22 mouse cellular contexts compared by ENCODE assay signal in genomic region chr7:64656787-64657186, GRCm38 (mm10).
DNase-seq lines count a peak whose midpoint lies in the region; ATAC-seq and TF ChIP-seq lines count a peak whose summit lies in the region.
"Had no signal": no experiment of that assay in that cellular context is flagged by ENCODE, and none has a peak within 500 bp of the region (broad histone marks: within the 10 kb centered on the region; RNA-seq: fewer than 3 reads in every experiment).

No protein-coding gene starts in this region.

- H3K4me2 ChIP-seq in embryonic facial prominence, embryonic 14.5 days (ENCODE audit: low read depth, low read length) = no peak overlapping the region
- no peak overlapping the region for H3K4me2 ChIP-seq in hindbrain, embryonic 15.5 days
- H3K4me2 ChIP-seq in hindbrain, embryonic 11.5 days (replicated peaks; ENCODE audit: low read depth, low read length) = no peak overlapping the region
- no peak overlapping the region for H3K4me2 ChIP-seq in limb, embryonic 11.5 days (ENCODE audit: low read depth, severe bottlenecking)
- no peak overlapping the region for H3K4me2 ChIP-seq in liver, postnatal 0 days (ENCODE audit: low read depth, low read length)
- H3K4me2 ChIP-seq: embryonic facial prominence, embryonic 13.5 days; forebrain, embryonic 13.5 days; heart, embryonic 12.5 days; intestine, embryonic 15.5 days had no signal

- H3K9ac ChIP-seq in embryonic facial prominence, embryonic 14.5 days (ENCODE audit: low read depth, low read length) = no peak overlapping the region
- H3K9ac ChIP-seq in hindbrain, embryonic 15.5 days = no peak overlapping the region
- no peak overlapping the region for H3K9ac ChIP-seq in hindbrain, embryonic 11.5 days (ENCODE audit: low read depth, low read length)
- H3K9ac ChIP-seq in limb, embryonic 11.5 days (ENCODE audit: low read length) = no peak overlapping the region
- H3K9ac ChIP-seq in liver, postnatal 0 days (replicated peaks) = no peak overlapping the region
- H3K9ac ChIP-seq: embryonic facial prominence, embryonic 13.5 days; forebrain, embryonic 13.5 days; heart, embryonic 12.5 days; intestine, embryonic 15.5 days had no signal

- no peaks in the 10 kb centered on the region for H3K27me3 ChIP-seq in embryonic facial prominence, embryonic 14.5 days (replicated peaks; ENCODE audit: control insufficient read depth, insufficient read depth, low read length)
- no peaks in the 10 kb centered on the region for H3K27me3 ChIP-seq in embryonic facial prominence, embryonic 10.5 days (replicated peaks; ENCODE audit: low read depth, poor library complexity, severe bottlenecking)
- no peaks in the 10 kb centered on the region for H3K27me3 ChIP-seq in hindbrain, embryonic 15.5 days
- no peaks in the 10 kb centered on the region for H3K27me3 ChIP-seq in hindbrain, embryonic 11.5 days (ENCODE audit: control insufficient read depth, insufficient read depth, low read length)
- H3K27me3 ChIP-seq in limb, embryonic 11.5 days (ENCODE audit: control insufficient read depth, insufficient read depth, low read length) = no peaks in the 10 kb centered on the region
- no peaks in the 10 kb centered on the region for H3K27me3 ChIP-seq in liver, postnatal 0 days (ENCODE audit: insufficient read depth, low read length)
- H3K27me3 ChIP-seq: embryonic facial prominence, embryonic 13.5 days; forebrain, embryonic 13.5 days; heart, embryonic 12.5 days; intestine, embryonic 15.5 days had no signal

- no peak for TF ChIP-seq CTCF in brain, embryonic 14.5 days (IDR thresholded peaks at IDR 0.05; ENCODE audit: borderline replicate concordance, extremely low read depth, insufficient read depth, insufficient read length)
- no peak for TF ChIP-seq CTCF in liver, postnatal 0 days (IDR thresholded peaks at IDR 0.05; ENCODE audit: low read depth)

- H3K4me1 ChIP-seq in embryonic facial prominence, embryonic 14.5 days (ENCODE audit: control insufficient read depth, insufficient read depth, low read length) = no peaks in the 10 kb centered on the region
- H3K4me1 ChIP-seq in embryonic facial prominence, embryonic 10.5 days = no peaks in the 10 kb centered on the region
- H3K4me1 ChIP-seq in hindbrain, embryonic 15.5 days (replicated peaks) = peaks cover 16% of the 10 kb centered on the region; the same call in 1 of the 2 replicates
- peaks cover 4% of the 10 kb centered on the region for H3K4me1 ChIP-seq in hindbrain, embryonic 11.5 days (replicated peaks; ENCODE audit: control insufficient read depth, insufficient read depth, low read length)
- no peaks in the 10 kb centered on the region for H3K4me1 ChIP-seq in limb, embryonic 11.5 days (ENCODE audit: control insufficient read depth, insufficient read depth, low read length)
- no peaks in the 10 kb centered on the region for H3K4me1 ChIP-seq in liver, postnatal 0 days (ENCODE audit: insufficient read depth)
- H3K4me1 ChIP-seq: embryonic facial prominence, embryonic 13.5 days; heart, embryonic 12.5 days; intestine, embryonic 15.5 days had no signal

- no peak for TF ChIP-seq EP300 in liver, postnatal 0 days (IDR thresholded peaks at IDR 0.05; ENCODE audit: low read depth)

- WGBS in embryonic facial prominence, embryonic 14.5 days = 40% methylated on average over 7 of the region's 7 CpGs
- WGBS in embryonic facial prominence, embryonic 10.5 days = 54% methylated on average over 7 of the region's 7 CpGs
- WGBS in hindbrain, embryonic 15.5 days = 41% methylated on average over 7 of the region's 7 CpGs
- 65% methylated on average over 7 of the region's 7 CpGs for WGBS in hindbrain, embryonic 11.5 days
- WGBS in limb, embryonic 11.5 days = 30% methylated on average over 7 of the region's 7 CpGs
- 45% methylated on average over 7 of the region's 7 CpGs for WGBS in liver, postnatal 0 days (ENCODE audit: insufficient replicate concordance)

- ATAC-seq in embryonic facial prominence, embryonic 14.5 days (ENCODE audit: low read depth) = peak; percentile 26; the same call in 1 of the 2 replicates
- ATAC-seq in hindbrain, embryonic 15.5 days (ENCODE audit: low FRiP score, low read depth) = peak; percentile 38; the same call in 1 of the 2 replicates
- no peak for ATAC-seq in hindbrain, embryonic 11.5 days (ENCODE audit: low FRiP score)
- no peak for ATAC-seq in limb, embryonic 11.5 days (ENCODE audit: insufficient number of reproducible peaks, low FRiP score, low TSS enrichment, low read depth)
- ATAC-seq in liver, postnatal 0 days = no peak
- ATAC-seq: CD4-positive, CD25-positive, alpha-beta regulatory T cell, adult 4 months; forebrain, embryonic 13.5 days; intestine, embryonic 15.5 days had no signal

- H3K9me3 ChIP-seq in embryonic facial prominence, embryonic 14.5 days (ENCODE audit: control insufficient read depth, low read length) = no peaks in the 10 kb centered on the region
- H3K9me3 ChIP-seq in embryonic facial prominence, embryonic 10.5 days = no peaks in the 10 kb centered on the region
- H3K9me3 ChIP-seq in hindbrain, embryonic 15.5 days = no peaks in the 10 kb centered on the region
- H3K9me3 ChIP-seq in hindbrain, embryonic 11.5 days (ENCODE audit: control insufficient read depth, low read length) = no peaks in the 10 kb centered on the region
- H3K9me3 ChIP-seq in limb, embryonic 11.5 days (ENCODE audit: control insufficient read depth, low read length) = no peaks in the 10 kb centered on the region
- H3K9me3 ChIP-seq in liver, postnatal 0 days (ENCODE audit: low read length) = no peaks in the 10 kb centered on the region
- H3K9me3 ChIP-seq: embryonic facial prominence, embryonic 13.5 days; forebrain, embryonic 13.5 days; heart, embryonic 12.5 days; intestine, embryonic 15.5 days had no signal

- H3K4me3 ChIP-seq in embryonic facial prominence, embryonic 14.5 days (ENCODE audit: low read depth, low read length) = no peak overlapping the region
- no peak overlapping the region for H3K4me3 ChIP-seq in embryonic facial prominence, embryonic 10.5 days
- H3K4me3 ChIP-seq in hindbrain, embryonic 15.5 days = no peak overlapping the region
- no peak overlapping the region for H3K4me3 ChIP-seq in hindbrain, embryonic 11.5 days (ENCODE audit: low read depth, low read length)
- no peak overlapping the region for H3K4me3 ChIP-seq in limb, embryonic 11.5 days (ENCODE audit: low read depth, low read length)
- no peak overlapping the region for H3K4me3 ChIP-seq in liver, postnatal 0 days (ENCODE audit: low read depth, low read length)
- H3K4me3 ChIP-seq: embryonic facial prominence, embryonic 13.5 days; forebrain, embryonic 13.5 days; heart, adult 2 months; heart, embryonic 12.5 days; intestine, embryonic 15.5 days had no signal

- TF ChIP-seq POLR2A in brain, embryonic 14.5 days (IDR thresholded peaks at IDR 0.05; ENCODE audit: borderline replicate concordance, extremely low read depth, insufficient read depth, insufficient read length, poor library complexity, severe bottlenecking) = no peak

- H3K36me3 ChIP-seq in embryonic facial prominence, embryonic 14.5 days (ENCODE audit: control insufficient read depth, insufficient read depth, low read length) = no peaks in the 10 kb centered on the region
- H3K36me3 ChIP-seq in embryonic facial prominence, embryonic 10.5 days (replicated peaks) = no peaks in the 10 kb centered on the region
- H3K36me3 ChIP-seq in hindbrain, embryonic 15.5 days = no peaks in the 10 kb centered on the region
- H3K36me3 ChIP-seq in hindbrain, embryonic 11.5 days (ENCODE audit: control insufficient read depth, insufficient read depth, low read length) = no peaks in the 10 kb centered on the region
- H3K36me3 ChIP-seq in limb, embryonic 11.5 days (ENCODE audit: control insufficient read depth, insufficient read depth, low read length) = no peaks in the 10 kb centered on the region
- no peaks in the 10 kb centered on the region for H3K36me3 ChIP-seq in liver, postnatal 0 days (replicated peaks; ENCODE audit: insufficient read depth, low read length)
- H3K36me3 ChIP-seq: embryonic facial prominence, embryonic 13.5 days; G1E; heart, embryonic 12.5 days; intestine, embryonic 15.5 days had no signal

- DNase-seq in embryonic facial prominence, embryonic 14.5 days (ENCODE audit: low spot score) = peak; percentile 9
- DNase-seq in embryonic facial prominence, embryonic 10.5 days (ENCODE audit: low spot score) = no peak
- no peak for DNase-seq in hindbrain, embryonic 11.5 days (ENCODE audit: low spot score)
- DNase-seq in brain, embryonic 14.5 days (ENCODE audit: low read depth) = peak; percentile 11
- DNase-seq in limb, embryonic 11.5 days (ENCODE audit: low spot score) = peak; percentile 21
- no peak for DNase-seq in cerebellum, adult 8-10 months
- DNase-seq in liver, postnatal 0 days = no peak
- DNase-seq: adrenal gland, adult 8-10 months; adrenal gland, postnatal 36 days; B cell, adult 2 months; cerebellum, adult 11 months; cerebellum, adult 9-10 months; cerebellum, postnatal 25 days; gastrocnemius, postnatal 10 days; heart, adult 2 months had no signal

- no peak overlapping the region for H3K27ac ChIP-seq in embryonic facial prominence, embryonic 14.5 days (replicated peaks; ENCODE audit: low read depth, low read length)
- no peak overlapping the region for H3K27ac ChIP-seq in embryonic facial prominence, embryonic 10.5 days (replicated peaks)
- 0 out of 2 replicates have a peak overlapping the region, but pooled peaks have one; percentile 30 for H3K27ac ChIP-seq in hindbrain, embryonic 15.5 days (replicated peaks)
- H3K27ac ChIP-seq in hindbrain, embryonic 11.5 days (ENCODE audit: low read depth, low read length) = no peak overlapping the region
- no peak overlapping the region for H3K27ac ChIP-seq in limb, embryonic 11.5 days (replicated peaks; ENCODE audit: low read depth, low read length)
- H3K27ac ChIP-seq in liver, postnatal 0 days (ENCODE audit: low read depth) = no peak overlapping the region
- H3K27ac ChIP-seq: embryonic facial prominence, embryonic 13.5 days; forebrain, embryonic 13.5 days; heart, adult 2 months; intestine, embryonic 15.5 days had no signal

Comparison
In these comparisons a context has a peak if more than half of its experiments do, and no peak if none do; other contexts are left out.
1. ATAC-seq: peak in embryonic facial prominence, embryonic 14.5 days (single experiment) and hindbrain, embryonic 15.5 days (single experiment); none in hindbrain, embryonic 11.5 days (single experiment), limb, embryonic 11.5 days (single experiment) and liver, postnatal 0 days (single experiment).
2. DNase-seq: peak in embryonic facial prominence, embryonic 14.5 days (single experiment), brain, embryonic 14.5 days (single experiment) and limb, embryonic 11.5 days (single experiment); none in embryonic facial prominence, embryonic 10.5 days (single experiment), hindbrain, embryonic 11.5 days (single experiment), cerebellum, adult 8-10 months (single experiment) and liver, postnatal 0 days (single experiment).